17 mouse cellular contexts compared by ENCODE assay signal in the genomic region with DNA sequence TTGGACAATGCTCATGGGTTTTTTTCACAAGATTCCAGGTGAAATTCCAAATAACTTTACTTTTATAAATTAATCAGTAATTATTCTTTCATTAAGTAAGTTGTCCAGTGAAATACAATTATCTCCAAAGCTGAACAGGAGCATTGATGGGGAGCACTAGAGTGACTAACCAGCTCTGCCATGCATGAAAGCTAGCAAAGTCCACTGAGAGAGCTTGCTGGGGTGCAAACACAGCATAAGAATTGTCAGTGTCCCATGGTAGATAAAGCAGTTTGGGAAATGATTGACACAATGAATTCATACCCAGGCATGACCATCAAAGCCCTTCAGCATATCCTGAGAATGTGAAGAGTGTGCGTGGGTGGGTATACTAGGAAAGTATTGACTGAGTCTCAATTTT.
"Had no signal": no experiment of that assay in that cellular context is flagged by ENCODE, and none has a peak within 500 bp of the region (broad histone marks: within the 10 kb centered on the region; RNA-seq: fewer than 3 reads in every experiment).

No protein-coding gene starts in this region.

- H3K9ac ChIP-seq: lung, embryonic 15.5 days; midbrain, embryonic 13.5 days; midbrain, embryonic 15.5 days; neural tube, embryonic 12.5 days; stomach, embryonic 15.5 days had no signal

- DNase-seq: lung, adult 2 months; lung, postnatal 14 days; lung, postnatal 36 days; right cerebral cortex, postnatal 14 days; thymus, adult 2 months; thymus, postnatal 25 days; thymus, postnatal 4 days had no signal

- H3K9me3 ChIP-seq: lung, embryonic 15.5 days; midbrain, embryonic 13.5 days; midbrain, embryonic 15.5 days; neural tube, embryonic 12.5 days; stomach, embryonic 15.5 days had no signal

- H3K4me1 ChIP-seq: lung, embryonic 15.5 days; megakaryocyte, embryonic 14.5 days; midbrain, embryonic 13.5 days; midbrain, embryonic 15.5 days; neural tube, embryonic 12.5 days; stomach, embryonic 15.5 days had no signal

- H3K4me3 ChIP-seq: lung, embryonic 15.5 days; megakaryocyte, embryonic 14.5 days; midbrain, embryonic 13.5 days; midbrain, embryonic 15.5 days; neural tube, embryonic 12.5 days; stomach, embryonic 15.5 days had no signal

- H3K36me3 ChIP-seq: lung, embryonic 15.5 days; midbrain, embryonic 13.5 days; midbrain, embryonic 15.5 days; neural tube, embryonic 12.5 days; stomach, embryonic 15.5 days had no signal

- H3K27ac ChIP-seq: lung, embryonic 15.5 days; macrophage; midbrain, embryonic 13.5 days; midbrain, embryonic 15.5 days; neural tube, embryonic 12.5 days; stomach, embryonic 15.5 days; stomach, postnatal 0 days had no signal

- H3K4me2 ChIP-seq: lung, embryonic 15.5 days; midbrain, embryonic 11.5 days; midbrain, embryonic 13.5 days; midbrain, embryonic 15.5 days; neural tube, embryonic 12.5 days; stomach, embryonic 15.5 days had no signal

- ATAC-seq: lung, postnatal 0 days; midbrain, embryonic 13.5 days; midbrain, embryonic 15.5 days had no signal

- H3K27me3 ChIP-seq: lung, embryonic 15.5 days; megakaryocyte, embryonic 14.5 days; midbrain, embryonic 13.5 days; midbrain, embryonic 15.5 days; neural tube, embryonic 12.5 days; stomach, embryonic 15.5 days had no signal
